Mouse (Mus musculus): Measurements from ENCODE around the gene Vmn2r30.
A peak's percentile ranks its signal among the peaks of the same experiment; 100 is the strongest.
"Not testable (repeated sequence)": the region's sequence is repeated elsewhere in the genome, so short reads cannot be mapped to it uniquely, and the experiment has no call there.

Vmn2r30 gene

GRCm38 (mm10) chr7:7337509-7337908 lies at the start of gene Vmn2r30:
Gene Vmn2r30 (minus strand): TSS chr7:7337609.
- not testable (repeated sequence) for DNase-seq (ENCODE audit: low spot score)

- not testable (repeated sequence) for DNase-seq (ENCODE audit: low spot score)
Observed at GRCm38 (mm10) chr7:7374431-7374830, 37.0 kb upstream of the Vmn2r30 start, which contains the start of gene Gm45783. Gene Gm45783 (minus strand): TSS chr7:7374573.

- DNase-seq (ENCODE audit: low spot score) = no peak
Observed at GRCm38 (mm10) chr7:7295595-7295994, 41.8 kb downstream of the Vmn2r30 start.

- no peak for DNase-seq (ENCODE audit: low spot score)
Observed at GRCm38 (mm10) chr7:7281383-7281782, 56.0 kb downstream of the Vmn2r30 start.

- DNase-seq (ENCODE audit: low spot score) = peak; percentile 82
Observed at GRCm38 (mm10) chr7:7277966-7278567, 59.3 kb downstream of the Vmn2r30 start, which contains the start of gene Gm45844. Gene Gm45844 (minus strand): TSS chr7:7278289.

GRCm38 (mm10) chr7:7277556-7277955 lies 59.9 kb downstream of the Vmn2r30 start:
- not testable (repeated sequence) for DNase-seq (ENCODE audit: low spot score)

All from ovary, postnatal 14 days (tissue).